Mouse (Mus musculus) kidney, embryonic 16.5 days (tissue): ENCODE results near the gene Slc25a42. TPM values are rescaled to one million over a fixed set of nuclear protein-coding genes. Genes with fewer than 3 reads are reported as not detected.

Experiments
- ATAC-seq: fragments of 200-750 bp; cut with Nextera tagmentation; 2 replicates; pipeline ENCODE4 v1.8.0; 2017; ENCODE audit warnings: moderate TSS enrichment; ENCODE audit not compliant: low FRiP score, low TSS enrichment
- H3K27ac ChIP-seq: fragments of 300-500 bp; sonication (generic); 2 replicates; pipeline ENCODE4 v1.5.1; 2014; ENCODE audit warnings: low read length
- H3K27me3 ChIP-seq: fragments of 300-500 bp; sonication (generic); 2 replicates; pipeline ENCODE4 v1.6.1; 2014; ENCODE audit warnings: low read length, control low read depth, mixed read lengths; ENCODE audit not compliant: insufficient read depth
- H3K36me3 ChIP-seq: fragments of 300-500 bp; sonication (generic); 2 replicates; pipeline ENCODE4 v1.6.1; 2014; ENCODE audit warnings: low read length, control low read depth, mixed read lengths; ENCODE audit not compliant: insufficient read depth
- H3K4me1 ChIP-seq: fragments of 300-500 bp; sonication (generic); 2 replicates; pipeline ENCODE4 v1.6.1; 2014; ENCODE audit warnings: low read length, control low read depth, mixed read lengths; ENCODE audit not compliant: insufficient read depth
- H3K4me2 ChIP-seq: fragments of 300-500 bp; sonication (generic); replicated peaks from 2 replicates; pipeline ENCODE4 v1.6.1; 2014; ENCODE audit warnings: low read depth, low read length
- H3K4me3 ChIP-seq: fragments of 300-500 bp; sonication (generic); 2 replicates; pipeline ENCODE4 v1.5.1; 2014; ENCODE audit warnings: mild to moderate bottlenecking, low read length
- H3K9ac ChIP-seq: fragments of 300-500 bp; sonication (generic); replicated peaks from 2 replicates; pipeline ENCODE4 v1.6.1; 2014; ENCODE audit warnings: low read length
- H3K9me3 ChIP-seq: fragments of 300-500 bp; sonication (generic); 2 replicates; pipeline ENCODE4 v1.6.1; 2016; ENCODE audit warnings: low read length, control low read depth
- WGBS: fragments of 180-500 bp; shearing (Covaris S2); extraction: QIAGEN DNeasy Blood & Tissue Kit; methylation state at CpG from one replicate; pipeline ENCODE4 v1.1.7; 2014; 5-methylcytosine and 5-hydroxymethylcytosine counted together
- polyA plus RNA-seq: library from polyadenylated mRNA; unstranded; fragments of >200 nt; fragmentation: Nextera tagmentation; extraction: Ambion mirVana; gene quantifications from 2 replicates; pipeline ENCODE4 v1.2.1, GENCODE M21; 2015

Gene Slc25a42
- polyA plus RNA-seq, 1 experiment from 2014 or later: 5.0 TPM

DNA sequence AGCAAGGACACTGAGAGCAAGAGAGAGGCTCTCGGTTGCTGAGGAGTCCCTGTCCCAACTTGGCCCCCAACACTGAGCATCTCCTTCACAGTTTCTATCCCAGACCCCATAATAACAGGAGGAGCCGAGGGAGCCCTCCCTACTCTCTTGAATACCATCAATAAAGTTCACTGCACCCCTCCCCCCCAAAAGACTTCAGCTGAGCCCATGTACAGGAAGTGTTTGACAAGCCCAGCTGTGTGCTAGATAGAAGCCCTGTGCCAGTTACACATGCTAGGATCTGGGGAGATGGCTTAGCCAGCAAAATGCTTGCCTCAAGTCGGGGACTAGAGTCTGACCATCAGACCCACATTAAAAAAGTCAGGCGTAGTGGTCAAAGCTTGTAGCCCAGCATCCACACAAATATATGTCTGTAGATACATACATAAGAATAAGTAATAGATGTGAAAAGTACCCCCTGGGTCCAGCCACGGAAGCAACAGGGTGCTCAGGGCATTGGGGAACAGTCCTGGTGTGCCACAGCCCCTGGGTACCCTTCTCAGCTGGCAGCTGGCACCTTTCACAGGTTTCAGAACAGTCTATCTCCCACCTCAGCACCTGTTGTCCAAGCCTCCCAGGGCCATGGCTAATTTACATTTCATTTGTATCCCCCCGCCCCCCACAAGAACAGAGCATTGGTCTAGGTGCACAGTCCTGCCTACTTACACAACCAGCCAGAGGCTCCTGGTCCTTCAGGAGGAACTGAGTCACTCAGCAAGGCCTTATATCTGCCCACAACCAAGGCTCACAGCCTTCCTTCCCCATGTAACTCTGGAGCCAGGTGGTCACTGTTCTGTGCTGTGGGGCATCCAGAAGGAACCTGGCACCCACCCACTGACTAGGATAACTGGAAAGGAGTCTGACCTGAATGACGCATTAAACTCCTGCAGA lies 64.2 kb downstream of the Slc25a42 start:
- H3K4me3 ChIP-seq: no peak overlapping the region

DNA sequence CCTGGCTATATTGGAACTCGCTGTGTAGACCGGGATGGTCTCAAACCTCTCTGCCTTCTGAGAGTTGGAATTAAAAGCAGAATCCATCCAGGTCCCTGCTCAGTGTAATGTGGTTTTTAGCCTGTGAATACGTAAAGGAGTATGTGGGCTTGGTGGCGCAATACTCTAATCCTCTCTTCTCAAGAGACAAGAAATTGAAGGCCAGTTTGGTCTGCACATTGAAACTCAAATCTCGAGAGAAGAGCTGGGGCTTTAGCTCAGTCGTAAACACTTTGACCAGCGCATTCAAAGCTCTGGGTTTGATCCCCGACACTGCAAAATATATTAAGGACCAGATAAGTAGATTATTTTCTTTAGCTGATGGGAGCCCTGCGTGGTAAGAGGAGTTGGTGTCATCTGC lies 72.1 kb downstream of the Slc25a42 start:
- H3K27ac ChIP-seq: peak overlapping the region; percentile 80
- peak overlapping the region; percentile 76 for H3K9ac ChIP-seq
- 7% methylated on average over 9 of the region's 9 CpGs for WGBS
- no peaks in the 10 kb centered on the region for H3K9me3 ChIP-seq
- peaks cover 31% of the 10 kb centered on the region for H3K36me3 ChIP-seq
- H3K4me2 ChIP-seq: peak overlapping the region; percentile 68
- H3K4me3 ChIP-seq: peak overlapping the region; percentile 76
- peaks cover 22% of the 10 kb centered on the region for H3K4me1 ChIP-seq
- ATAC-seq: no peak
- no peaks in the 10 kb centered on the region for H3K27me3 ChIP-seq

More for the DNA sequence above, 64.2 kb downstream of the Slc25a42 start:
- Histone ChIP-seq H3K9ac (no peak overlapping the region), H3K27me3 (no peaks in the 10 kb centered on the region), H3K27ac (no peak overlapping the region), H3K4me2 (no peak overlapping the region), H3K36me3 (peaks cover 29% of the 10 kb centered on the region), H3K4me1 (peaks cover 7% of the 10 kb centered on the region; the same call in 1 of the 2 replicates), H3K9me3 (no peaks in the 10 kb centered on the region)
- no peak for ATAC-seq
- WGBS: 84% methylated on average over 7 of the region's 7 CpGs

DNA sequence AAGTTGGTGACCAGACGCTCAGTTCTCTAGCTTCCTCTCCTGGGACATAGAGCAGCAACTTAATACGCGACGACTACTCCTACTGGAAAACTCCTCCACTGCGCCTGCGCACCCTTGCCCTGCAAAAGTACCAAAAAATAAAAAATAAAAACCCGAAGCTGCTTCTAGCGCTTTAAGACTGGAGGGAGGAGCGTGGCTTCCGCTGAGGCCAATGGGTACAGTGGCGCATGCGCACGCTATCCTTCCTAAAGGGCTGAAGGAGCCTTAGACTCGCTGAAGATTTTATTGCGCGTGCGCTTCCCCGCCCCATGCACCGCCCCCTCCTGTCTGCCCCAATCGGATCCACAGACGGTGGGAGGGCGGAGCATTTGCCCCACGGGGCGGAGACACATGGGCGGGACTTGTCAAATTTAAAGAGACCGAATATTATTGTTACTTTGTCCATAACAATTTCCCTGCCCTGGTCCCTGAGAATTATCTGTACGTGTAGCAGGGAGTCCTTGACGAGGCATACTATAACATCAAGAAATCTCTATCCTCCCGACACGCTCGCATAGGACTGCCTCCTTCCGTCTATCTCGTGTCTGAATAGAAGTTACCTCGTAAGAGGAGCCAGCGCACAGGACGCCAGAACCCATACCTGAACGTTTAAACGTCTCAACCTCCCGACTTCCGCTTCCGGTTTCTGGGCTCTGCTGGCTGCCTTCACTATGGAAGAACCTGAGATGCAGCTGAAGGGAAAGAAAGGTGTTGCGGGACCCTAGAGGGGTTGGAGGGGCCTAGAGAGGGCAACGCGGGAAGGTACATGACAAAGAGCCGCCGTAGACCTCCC lies 72.9 kb downstream of the Slc25a42 start, which contains the start of the genes Rfxank, Borcs8 and Mef2b:
Gene Rfxank, minus strand, starts transcription at position 129 of the 832 bp plus-strand sequence.
Gene Borcs8, plus strand, starts transcription at position 474 of the 832 bp plus-strand sequence.
Gene Mef2b, plus strand, starts transcription at position 686 of the 832 bp plus-strand sequence.
- WGBS: under 1% methylated on average over 46 of the region's 46 CpGs
- Histone ChIP-seq H3K36me3 (peaks cover 31% of the 10 kb centered on the region), H3K9me3 (no peaks in the 10 kb centered on the region)

DNA sequence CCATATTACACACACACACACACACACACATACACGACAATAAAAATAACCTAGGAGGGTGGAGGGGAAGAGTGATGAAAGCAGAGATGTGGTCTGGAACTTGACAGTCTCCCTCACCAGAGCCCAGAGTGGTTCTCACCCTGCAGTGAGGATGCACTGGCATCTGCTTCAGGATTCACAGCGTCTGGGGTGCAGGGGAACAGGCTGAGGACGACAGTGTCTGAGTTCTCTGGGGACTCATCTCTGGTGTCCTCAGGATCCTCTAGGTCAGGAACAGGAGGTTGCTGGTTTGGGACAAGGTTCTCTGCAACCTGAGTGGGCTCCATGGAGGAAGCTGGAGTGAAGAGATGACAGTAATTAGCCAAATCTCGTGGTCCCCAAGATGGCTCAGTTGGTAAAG lies 74.2 kb downstream of the Slc25a42 start:
- no peak overlapping the region for H3K27ac ChIP-seq
- H3K4me3 ChIP-seq: peak overlapping the region; percentile 76
- H3K36me3 ChIP-seq: peaks cover 36% of the 10 kb centered on the region
- H3K27me3 ChIP-seq: no peaks in the 10 kb centered on the region
- peak overlapping the region; percentile 68 for H3K4me2 ChIP-seq
- WGBS: 81% methylated on average over 4 of the region's 4 CpGs
- H3K9me3 ChIP-seq: no peaks in the 10 kb centered on the region
- peaks cover 22% of the 10 kb centered on the region for H3K4me1 ChIP-seq
- ATAC-seq: no peak
- no peak overlapping the region for H3K9ac ChIP-seq

More for the DNA sequence above, 72.9 kb downstream of the Slc25a42 start, which contains the start of the genes Rfxank, Borcs8 and Mef2b:
- Histone ChIP-seq H3K4me1 (peaks cover 22% of the 10 kb centered on the region), H3K27ac (peak within 1 kb of the TSS; percentile 87), H3K4me2 (peak within 1 kb of the TSS; percentile 68), H3K9ac (peak within 1 kb of the TSS; percentile 76), H3K27me3 (no peaks in the 10 kb centered on the region), H3K4me3 (peak within 1 kb of the TSS; percentile 76)
- ATAC-seq: peak; percentile 97

DNA sequence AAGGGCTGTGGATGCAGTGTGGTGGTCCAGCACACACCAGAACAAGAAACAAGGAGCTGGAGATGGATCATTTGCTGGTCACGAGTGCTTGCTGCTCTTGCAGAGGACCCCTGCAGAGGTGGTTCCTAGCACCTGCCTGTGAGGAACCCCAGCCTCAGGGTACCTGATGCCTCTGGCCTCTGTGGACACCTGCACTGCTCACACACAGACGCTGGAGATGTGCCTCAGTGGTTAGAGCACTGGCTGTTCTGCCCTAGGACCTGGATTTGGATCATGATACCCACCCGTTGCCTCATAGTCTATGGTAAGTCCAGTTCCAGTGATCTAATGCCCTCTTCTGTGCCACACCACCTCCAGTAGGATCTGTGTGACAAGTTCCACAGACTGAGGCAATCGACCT lies 75.5 kb downstream of the Slc25a42 start:
- Histone ChIP-seq H3K9me3 (no peaks in the 10 kb centered on the region), H3K4me1 (peaks cover 27% of the 10 kb centered on the region), H3K9ac (no peak overlapping the region), H3K36me3 (peaks cover 36% of the 10 kb centered on the region), H3K27ac (no peak overlapping the region), H3K4me3 (no peak overlapping the region), H3K27me3 (no peaks in the 10 kb centered on the region), H3K4me2 (no peak overlapping the region)
- 88% methylated on average over 4 of the region's 4 CpGs for WGBS
- no peak for ATAC-seq

DNA sequence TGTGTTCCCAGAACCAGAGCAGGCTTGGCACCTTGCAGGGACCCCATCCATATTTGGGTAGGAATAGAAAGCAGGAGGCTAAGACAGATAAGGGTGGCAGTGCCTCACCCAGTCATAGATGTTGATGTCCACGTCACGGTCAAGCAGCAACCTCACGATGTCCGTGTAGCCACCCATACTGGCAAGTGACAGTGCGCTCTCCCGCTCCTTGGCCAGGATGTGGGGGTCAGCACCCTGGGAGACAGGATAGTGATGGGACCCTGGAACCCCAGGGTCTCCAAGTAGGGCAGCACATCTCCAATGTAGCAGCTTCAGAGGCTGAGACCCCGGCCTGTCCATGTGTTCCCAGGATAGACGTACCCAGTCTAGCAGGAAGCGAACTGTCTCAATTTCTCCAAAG lies 77.2 kb downstream of the Slc25a42 start:
- H3K4me3 ChIP-seq: no peak overlapping the region
- no peak for ATAC-seq
- H3K27ac ChIP-seq: no peak overlapping the region
- 88% methylated on average over 9 of the region's 9 CpGs for WGBS
- H3K27me3 ChIP-seq: no peaks in the 10 kb centered on the region
- H3K36me3 ChIP-seq: peaks cover 36% of the 10 kb centered on the region
- no peak overlapping the region for H3K9ac ChIP-seq
- no peak overlapping the region for H3K4me2 ChIP-seq
- peaks cover 17% of the 10 kb centered on the region for H3K4me1 ChIP-seq
- H3K9me3 ChIP-seq: no peaks in the 10 kb centered on the region

Other genes starting within 250 kb of the Slc25a42 start
- 40.6 and 43.3 TPM in 2 replicates for gene Gatad2a, start 215.9 kb downstream of the Slc25a42 start, polyA plus RNA-seq
- 54.3 and 62.4 TPM in 2 replicates for gene Mau2, start 169.6 kb downstream of the Slc25a42 start, polyA plus RNA-seq
- 50.7 and 51.6 TPM in 2 replicates for gene Sugp1, start 169.5 kb downstream of the Slc25a42 start, polyA plus RNA-seq
- gene Tm6sf2, start 139.4 kb downstream of the Slc25a42 start, polyA plus RNA-seq: 0.94 and 1.3 TPM in 2 replicates
- not detected in 2 replicates for gene Hapln4, start 128.8 kb downstream of the Slc25a42 start, polyA plus RNA-seq
- 0.10 and 0.31 TPM in 2 replicates for gene Ncan, start 91.4 kb downstream of the Slc25a42 start, polyA plus RNA-seq
- gene Nr2c2ap, start 81.0 kb downstream of the Slc25a42 start, polyA plus RNA-seq: 32.2 and 35.2 TPM in 2 replicates
- gene Rfxank, start 73.2 kb downstream of the Slc25a42 start, polyA plus RNA-seq: 20.4 and 21.7 TPM in 2 replicates
- gene Borcs8, start 72.8 kb downstream of the Slc25a42 start, polyA plus RNA-seq: 58.3 and 58.6 TPM in 2 replicates
- gene Mef2b, start 72.6 kb downstream of the Slc25a42 start, polyA plus RNA-seq: 0.24 and 0.49 TPM in 2 replicates
- gene Tmem161a, start 39.9 kb downstream of the Slc25a42 start, polyA plus RNA-seq: 81.7 and 87.8 TPM in 2 replicates
- gene Sugp2, start 21.9 kb upstream of the Slc25a42 start, polyA plus RNA-seq: 28.0 and 34.8 TPM in 2 replicates
- gene Armc6, start 22.2 kb upstream of the Slc25a42 start, polyA plus RNA-seq: 23.8 and 31.5 TPM in 2 replicates
- gene Homer3, start 70.5 kb upstream of the Slc25a42 start, polyA plus RNA-seq: 74.2 and 81.3 TPM in 2 replicates
- gene Ddx49, start 90.2 kb upstream of the Slc25a42 start, polyA plus RNA-seq: 51.8 and 54.1 TPM in 2 replicates
- gene Cope, start 90.2 kb upstream of the Slc25a42 start, polyA plus RNA-seq: 389 and 439 TPM in 2 replicates
- gene Cers1, start 103.5 kb upstream of the Slc25a42 start, polyA plus RNA-seq: 2.5 and 2.7 TPM in 2 replicates
- 5.5 TPM in 2 replicates for gene Gdf1, start 117.5 kb upstream of the Slc25a42 start, polyA plus RNA-seq
- gene Upf1, start 141.0 kb upstream of the Slc25a42 start, polyA plus RNA-seq: 10.6 and 10.9 TPM in 2 replicates
- 0.21 and 1.00 TPM in 2 replicates for gene Comp, start 161.3 kb upstream of the Slc25a42 start, polyA plus RNA-seq
- 19.9 and 22.3 TPM in 2 replicates for gene Crtc1, start 227.3 kb upstream of the Slc25a42 start, polyA plus RNA-seq